Mouse (Mus musculus) MEL (cell line): ENCODE measurements around the gene Tepsin. TPM values are rescaled to one million over a fixed set of nuclear protein-coding genes. Genes with fewer than 3 reads are reported as not detected.

Source experiments
- DNase-seq: peaks from one replicate; pipeline ENCODE4 v3.0.0; 2011; ENCODE audit warnings: low read depth, low spot score
- H3K27ac ChIP-seq: 2 replicates; pipeline ENCODE4 v1.5.1; 2012; ENCODE audit warnings: low read depth, mild to moderate bottlenecking, control low read depth, low read length, moderate library complexity; ENCODE audit not compliant: control insufficient read depth
- H3K27me3 ChIP-seq, 2 experiments: fragments of 150-350 bp in 1 of 2; sonication (generic) in 1 of 2; 2 replicates each; pipeline ENCODE4 v1.6.1; 2012; ENCODE audit warnings: low read length in 2 of 2, mild to moderate bottlenecking in 2 of 2, improper control_type of control experiment in 1 of 2, moderate library complexity in 1 of 2; ENCODE audit not compliant: insufficient read depth in 2 of 2, control insufficient read depth in 1 of 2
- H3K36me3 ChIP-seq, 2 experiments: 2 replicates each; pipeline ENCODE4 v1.6.1; 2012 to 2014; ENCODE audit warnings: low read length in 2 of 2, improper control_type of control experiment in 1 of 2, inconsistent platforms in 1 of 2, mild to moderate bottlenecking in 1 of 2; ENCODE audit not compliant: insufficient read depth in 2 of 2, control insufficient read depth in 1 of 2
- H3K4me1 ChIP-seq, 2 experiments: fragments of 150-350 bp in 1 of 2; sonication (generic) in 1 of 2; 2 replicates each; pipeline ENCODE4 v1.6.1; 2012; ENCODE audit warnings: low read length in 2 of 2, improper control_type of control experiment in 1 of 2, mild to moderate bottlenecking in 1 of 2; ENCODE audit not compliant: insufficient read depth in 2 of 2, control insufficient read depth in 1 of 2
- H3K4me3 ChIP-seq, 2 experiments: fragments of 150-350 bp in 1 of 2; sonication (generic) in 1 of 2; 2 replicates each; pipeline ENCODE4 v1.5.1; 2012; ENCODE audit warnings: low read depth in 2 of 2, low read length in 2 of 2, mild to moderate bottlenecking in 2 of 2, moderate library complexity in 2 of 2, control low read depth in 1 of 2, improper control_type of control experiment in 1 of 2; ENCODE audit not compliant: control insufficient read depth in 1 of 2, insufficient read depth in 1 of 2
- H3K79me2 ChIP-seq: 2 replicates; pipeline ENCODE4 v1.6.1; 2012; ENCODE audit warnings: mild to moderate bottlenecking, low read length, moderate library complexity; ENCODE audit not compliant: control insufficient read depth, poor library complexity, insufficient read depth
- H3K9ac ChIP-seq: 2 replicates; pipeline ENCODE4 v1.6.1; 2012; ENCODE audit warnings: low read depth, mild to moderate bottlenecking, control low read depth, low read length, moderate library complexity; ENCODE audit not compliant: control insufficient read depth, poor library complexity, severe bottlenecking
- H3K9me3 ChIP-seq: fragments of 150-350 bp; sonication (generic); replicated peaks from 2 replicates; pipeline ENCODE4 v1.6.1; 2012; ENCODE audit warnings: mild to moderate bottlenecking, low read length, improper control_type of control experiment, moderate library complexity; ENCODE audit not compliant: insufficient read depth
- BHLHE40 ChIP-seq: IDR thresholded peaks from 2 replicates; pipeline ENCODE4 v1.6.1; 2012; ENCODE audit warnings: low read depth, mild to moderate bottlenecking, inconsistent platforms, low read length, improper control_type of control experiment, borderline replicate concordance
- CHD2 ChIP-seq: IDR thresholded peaks from 2 replicates; pipeline ENCODE4 v1.6.1; 2011; ENCODE audit warnings: low read length, improper control_type of control experiment
- CTCF ChIP-seq, 3 experiments: IDR thresholded peaks in 2 of 3; conservative IDR thresholded peaks in 1 of 3; 2 replicates each; pipeline ENCODE4 v1.5.1; 2011 to 2012; ENCODE audit warnings: low read length in 3 of 3, low read depth in 2 of 3, mild to moderate bottlenecking in 2 of 3, improper control_type of control experiment in 1 of 3, inconsistent platforms in 1 of 3, mixed read lengths in 1 of 3, moderate library complexity in 1 of 3; ENCODE audit not compliant: control insufficient read depth in 1 of 3, insufficient read depth in 1 of 3, poor library complexity in 1 of 3, severe bottlenecking in 1 of 3
- ELF1 ChIP-seq: IDR thresholded peaks from 2 replicates; pipeline ENCODE4 v1.6.1; 2014; ENCODE audit warnings: low read depth, mild to moderate bottlenecking, inconsistent platforms, low read length, improper control_type of control experiment, moderate library complexity
- HCFC1 ChIP-seq: IDR thresholded peaks from 2 replicates; pipeline ENCODE4 v1.6.1; 2012; ENCODE audit warnings: low read depth, mild to moderate bottlenecking, inconsistent platforms, low read length, improper control_type of control experiment, moderate library complexity
- KAT2A ChIP-seq: conservative IDR thresholded peaks from 2 replicates; pipeline ENCODE4 v1.6.1; 2012; ENCODE audit warnings: low read depth, low read length, improper control_type of control experiment, inconsistent platforms
- MAFK ChIP-seq: IDR thresholded peaks from 2 replicates; pipeline ENCODE4 v1.6.1; 2011; ENCODE audit warnings: low read depth, mild to moderate bottlenecking, low read length, improper control_type of control experiment, borderline replicate concordance
- MAX ChIP-seq: IDR thresholded peaks from 2 replicates; pipeline ENCODE4 v1.6.1; 2011; ENCODE audit warnings: low read length, improper control_type of control experiment
- MXI1 ChIP-seq: IDR thresholded peaks from 2 replicates; pipeline ENCODE4 v1.6.1; 2011; ENCODE audit warnings: mild to moderate bottlenecking, low read depth, low read length, improper control_type of control experiment
- MYB ChIP-seq: IDR thresholded peaks from 2 replicates; pipeline ENCODE4 v1.6.1; 2011; ENCODE audit warnings: mild to moderate bottlenecking, low read depth, low read length, improper control_type of control experiment
- MYC ChIP-seq: IDR thresholded peaks from 2 replicates; pipeline ENCODE4 v1.6.1; 2011; ENCODE audit warnings: low read depth, mild to moderate bottlenecking, low read length, improper control_type of control experiment, moderate library complexity
- NELFE ChIP-seq: IDR thresholded peaks from 2 replicates; pipeline ENCODE4 v1.6.1; 2011; ENCODE audit warnings: low read depth, low read length, improper control_type of control experiment
- NRF1 ChIP-seq: IDR thresholded peaks from 2 replicates; pipeline ENCODE4 v1.6.1; 2014; ENCODE audit warnings: low read depth, mild to moderate bottlenecking, inconsistent platforms, low read length, improper control_type of control experiment, moderate library complexity; ENCODE audit not compliant: poor library complexity, insufficient read depth, severe bottlenecking
- POLR2A ChIP-seq, 2 experiments: IDR thresholded peaks; 2 replicates each; pipeline ENCODE4 v1.6.1; 2011 to 2012; ENCODE audit warnings: low read length in 2 of 2, mild to moderate bottlenecking in 2 of 2, control low read depth in 1 of 2, improper control_type of control experiment in 1 of 2, low read depth in 1 of 2, moderate library complexity in 1 of 2; ENCODE audit not compliant: control insufficient read depth in 1 of 2, insufficient read depth in 1 of 2, poor library complexity in 1 of 2
- POLR2AphosphoS2 ChIP-seq: IDR thresholded peaks from 2 replicates; pipeline ENCODE4 v1.6.1; 2011; ENCODE audit warnings: low read length, improper control_type of control experiment
- SIN3A ChIP-seq: IDR thresholded peaks from 2 replicates; pipeline ENCODE4 v1.6.1; 2012; ENCODE audit warnings: low read length, improper control_type of control experiment, inconsistent platforms
- TBP ChIP-seq: IDR thresholded peaks from 2 replicates; pipeline ENCODE4 v1.8.0; 2011; ENCODE audit warnings: low read depth, low read length, improper control_type of control experiment
- TCF12 ChIP-seq: IDR thresholded peaks from 2 replicates; pipeline ENCODE4 v1.6.1; 2014; ENCODE audit warnings: low read depth, mild to moderate bottlenecking, inconsistent platforms, low read length, improper control_type of control experiment, moderate library complexity
- UBTF ChIP-seq: IDR thresholded peaks from 2 replicates; pipeline ENCODE4 v1.6.1; 2012; ENCODE audit warnings: low read depth, mild to moderate bottlenecking, inconsistent platforms, low read length, improper control_type of control experiment, moderate library complexity, borderline replicate concordance; ENCODE audit not compliant: insufficient read depth
- ZMIZ1 ChIP-seq: IDR thresholded peaks from 2 replicates; pipeline ENCODE4 v1.6.1; 2012; ENCODE audit warnings: low read depth, mild to moderate bottlenecking, inconsistent platforms, low read length, improper control_type of control experiment, moderate library complexity
- polyA plus RNA-seq, 2 experiments: library from polyadenylated mRNA; stranded (reverse) in 1 of 2; unstranded in 1 of 2; fragments of >175 nt in 1 of 2; fragments of >200 nt in 1 of 2; gene quantifications; 2 replicates each; pipeline versions ENCODE4 v1.2.1 to v1.2.4; 2012; ENCODE audit warnings: low replicate concordance in 2 of 2, low read depth in 1 of 2; ENCODE audit not compliant: insufficient read length in 2 of 2, insufficient read depth in 1 of 2, missing spikeins in 1 of 2
- total RNA-seq: library from RNA; depleted of rRNA; stranded (reverse); fragments of 300-350 nt; gene quantifications from 2 replicates; pipeline ENCODE4 v1.2.3, GENCODE M21; 2012; rRNA removed

Gene Tepsin
- total RNA-seq, result 12.6 and 16.6 TPM in 2 replicates
- 10 to 100 TPM in 1 of 2 experiments, not detected in 1; 14.3 TPM for polyA plus RNA-seq

DNA sequence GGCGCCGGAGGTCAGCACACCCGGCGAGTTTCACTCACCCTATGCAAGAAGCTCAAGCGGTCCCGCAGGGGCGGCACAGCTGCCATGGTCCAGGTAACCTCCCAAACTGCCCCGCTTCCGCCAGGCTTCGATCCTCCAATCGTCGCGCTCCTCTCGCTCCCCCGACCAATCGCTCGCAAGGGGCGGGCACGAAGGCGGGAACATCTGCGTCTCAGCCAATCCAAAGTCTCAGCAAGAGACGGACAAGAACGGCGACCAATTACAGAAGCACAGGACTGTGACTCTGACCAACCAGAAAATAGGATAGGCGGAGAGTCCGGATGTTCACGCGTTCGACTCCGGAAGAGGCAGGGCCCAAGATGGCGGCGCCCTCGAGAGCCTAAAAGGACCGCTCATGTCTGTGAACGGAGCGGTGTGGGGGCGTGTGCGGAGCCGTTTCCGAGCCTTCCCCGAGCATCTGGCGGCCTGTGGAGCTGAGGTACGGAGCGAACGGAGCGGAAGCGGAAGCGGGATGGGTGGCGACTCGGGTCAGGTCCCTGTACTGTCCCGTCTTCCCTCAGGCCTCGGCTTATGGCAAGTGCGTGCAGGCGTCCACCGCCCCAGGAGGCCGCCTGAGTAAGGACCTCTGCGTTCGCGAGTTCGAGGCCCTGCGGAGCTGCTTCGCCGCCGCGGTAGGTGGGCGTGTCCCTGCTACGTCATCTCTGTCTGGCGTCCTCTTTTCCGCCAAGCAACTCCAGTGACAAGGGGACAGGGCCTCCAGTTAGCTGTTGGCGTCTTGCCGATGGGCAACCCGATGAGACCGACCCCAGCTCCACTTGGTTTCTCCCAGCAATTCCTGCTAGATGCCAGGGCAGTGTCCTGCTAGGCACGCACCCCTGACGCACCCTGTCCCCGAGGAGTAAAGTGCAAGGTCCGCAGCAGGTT, at the start of gene Tepsin, which contains the start of gene Ndufaf8:
Gene Tepsin, minus strand, starts transcription at position 144 of the 924 bp plus-strand sequence.
Gene Ndufaf8, plus strand, starts transcription at position 341 of the 924 bp plus-strand sequence.
- Histone ChIP-seq H3K27me3 (no peaks in the 10 kb centered on the region), H3K36me3 (peaks cover 0 to 5% of the 10 kb centered on the region in 2 experiments; a peak in 2 of 4 replicates), H3K79me2 (peaks cover 11% of the 10 kb centered on the region), H3K9ac (peak within 1 kb of the TSS; percentile 87), H3K27ac (peak within 1 kb of the TSS; percentile 89), H3K4me3 (peak within 1 kb of the TSS; percentile 76 to 86), H3K4me1 (peaks cover 0 to 7% of the 10 kb centered on the region in 2 experiments; a peak in 3 of 4 replicates), H3K9me3 (no peaks in the 10 kb centered on the region)
- 0 out of 2 replicates have a peak, but pooled peaks have one; percentile 51 for TF ChIP-seq UBTF
- 0 out of 2 replicates have a peak, but pooled peaks have one; percentile 56 for TF ChIP-seq POLR2AphosphoS2
- peak; percentile 86 to 91 for TF ChIP-seq POLR2A (IDR thresholded peaks at IDR 0.05; ENCODE audit: control insufficient read depth in 1 of 2, insufficient read depth in 1 of 2, low read depth in 1 of 2, low read length in 2 of 2, poor library complexity in 1 of 2)
- TF ChIP-seq ZMIZ1, result peak; percentile 62; the same call in 1 of the 2 replicates
- no peak for TF ChIP-seq MAFK
- TF ChIP-seq MYC, result peak; percentile 80; the same call in 1 of the 2 replicates
- peak; percentile 97 for TF ChIP-seq SIN3A
- peak; percentile 92 for TF ChIP-seq KAT2A
- TF ChIP-seq TCF12, result no peak
- peak; percentile 89 for TF ChIP-seq NELFE
- no peak for TF ChIP-seq CTCF (IDR thresholded peaks at IDR 0.05 in 2 of 3, conservative IDR thresholded peaks at IDR 0.05 in 1 of 3; ENCODE audit: control insufficient read depth in 1 of 3, insufficient read depth in 1 of 3, low read depth in 2 of 3, low read length in 3 of 3, poor library complexity in 1 of 3, severe bottlenecking in 1 of 3)
- TF ChIP-seq BHLHE40, result no peak
- peak; percentile 53; the same call in 1 of the 2 replicates for TF ChIP-seq NRF1
- TF ChIP-seq MXI1, result peak; percentile 97
- no peak for TF ChIP-seq MYB
- peak; percentile 97 for TF ChIP-seq CHD2
- peak; percentile 49; the same call in 1 of the 2 replicates for TF ChIP-seq MAX
- TF ChIP-seq TBP, result peak; percentile 76; the same call in 1 of the 2 replicates
- TF ChIP-seq HCFC1, result peak; percentile 92
- peak; percentile 96 for TF ChIP-seq ELF1
- peak; percentile 99 for DNase-seq
